Mouse (Mus musculus) heart, embryonic 16.5 days (tissue): Measurements from ENCODE around the gene Mphosph9. TPM values are rescaled to one million over a fixed set of nuclear protein-coding genes. Genes with fewer than 3 reads are reported as not detected.
"Not testable (repeated sequence)": the region's sequence is repeated elsewhere in the genome, so short reads cannot be mapped to it uniquely, and the experiment has no call there.

Source experiments
- ATAC-seq: fragments of 200-750 bp; cut with Nextera tagmentation; replicated peaks from 2 replicates; pipeline ENCODE4 v1.8.0; 2017; ENCODE audit warnings: moderate number of reproducible peaks; ENCODE audit not compliant: insufficient read depth, low FRiP score; ENCODE audit errors: extremely low read depth
- H3K27ac ChIP-seq: fragments of 300-500 bp; sonication (generic); 2 replicates; pipeline ENCODE4 v1.5.1; 2014; ENCODE audit warnings: mild to moderate bottlenecking, low read length, control low read depth, moderate library complexity
- H3K27me3 ChIP-seq: fragments of 300-500 bp; sonication (generic); 2 replicates; pipeline ENCODE4 v1.6.1; 2014; ENCODE audit warnings: low read length, mixed read lengths; ENCODE audit not compliant: control insufficient read depth, insufficient read depth
- H3K36me3 ChIP-seq: fragments of 300-500 bp; sonication (generic); 2 replicates; pipeline ENCODE4 v1.6.1; 2014; ENCODE audit not compliant: control insufficient read depth, insufficient read depth
- H3K4me1 ChIP-seq: fragments of 300-500 bp; sonication (generic); 2 replicates; pipeline ENCODE4 v1.6.1; 2014; ENCODE audit warnings: low read length, mixed read lengths; ENCODE audit not compliant: control insufficient read depth, insufficient read depth
- H3K4me2 ChIP-seq: fragments of 300-500 bp; sonication (generic); 2 replicates; pipeline ENCODE4 v1.6.1; 2014; ENCODE audit warnings: low read depth, mild to moderate bottlenecking, control low read depth, low read length
- H3K4me3 ChIP-seq: fragments of 300-500 bp; sonication (generic); 2 replicates; pipeline ENCODE4 v1.5.1; 2014; ENCODE audit warnings: mild to moderate bottlenecking, control low read depth, low read length
- H3K9ac ChIP-seq: fragments of 300-500 bp; sonication (generic); 2 replicates; pipeline ENCODE4 v1.6.1; 2014; ENCODE audit warnings: low read length, control low read depth
- H3K9me3 ChIP-seq: fragments of 300-500 bp; sonication (generic); replicated peaks from 2 replicates; pipeline ENCODE4 v1.6.1; 2016; ENCODE audit warnings: low read length; ENCODE audit not compliant: control insufficient read depth
- WGBS: fragments of 180-500 bp; shearing (Covaris S2); extraction: QIAGEN DNeasy Blood & Tissue Kit; methylation state at CpG from one replicate; pipeline ENCODE4 v1.1.7; 2014; 5-methylcytosine and 5-hydroxymethylcytosine counted together
- polyA plus RNA-seq: library from polyadenylated mRNA; unstranded; fragments of >200 nt; fragmentation: Nextera tagmentation; extraction: Ambion mirVana; gene quantifications from 2 replicates; pipeline ENCODE4 v1.2.1, GENCODE M21; 2015

Mphosph9 gene
- 8.7 and 10.5 TPM in 2 replicates for polyA plus RNA-seq

DNA sequence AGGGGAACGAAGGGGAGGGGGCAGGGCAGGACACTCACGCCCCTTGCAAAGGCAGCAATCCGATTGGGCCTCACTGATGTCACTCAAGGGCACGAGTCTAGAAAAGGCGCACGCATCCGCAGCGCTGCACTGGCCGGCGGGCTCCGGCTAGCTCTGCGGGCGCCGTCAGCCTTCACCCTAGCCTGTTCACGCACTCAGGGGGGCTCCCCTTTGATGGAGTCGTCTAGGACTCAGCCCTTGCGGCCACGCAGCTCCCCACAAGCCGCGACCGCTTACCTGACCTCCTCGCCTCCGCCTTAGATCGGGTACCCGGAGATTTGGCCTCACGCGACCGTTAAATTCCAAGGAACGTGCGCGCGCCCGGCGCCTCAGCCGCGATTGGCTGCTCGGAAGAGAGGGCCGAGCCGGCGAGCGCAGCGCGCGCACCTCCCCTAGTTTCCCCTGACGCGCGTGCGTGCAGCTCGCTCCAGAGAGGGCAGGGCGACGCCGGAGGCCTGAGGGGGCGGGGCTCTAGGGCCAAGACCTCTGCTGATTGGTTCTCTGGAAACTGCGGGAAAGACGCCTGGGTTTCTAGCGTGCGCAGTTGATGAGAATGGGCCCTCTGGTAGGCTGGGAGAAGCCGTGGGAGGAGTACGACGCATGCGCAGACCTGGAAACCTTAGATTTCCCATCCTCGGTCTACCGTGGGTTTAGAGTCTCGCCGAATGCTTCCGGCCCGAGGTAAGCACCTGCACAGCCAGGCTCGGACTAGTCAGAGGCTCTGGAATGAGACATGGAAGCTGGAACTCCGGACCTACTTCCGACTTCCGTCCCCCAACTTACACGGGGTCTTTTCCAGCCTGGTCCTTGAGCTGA lies at the start of gene Mphosph9, which contains the start of gene 2810006K23Rik:
Gene Mphosph9, minus strand, starts transcription at position 463 of the 855 bp plus-strand sequence.
Gene 2810006K23Rik, plus strand, starts transcription at position 580 of the 855 bp plus-strand sequence.
- Histone ChIP-seq H3K4me3 (peak within 1 kb of the TSS; percentile 77), H3K4me2 (peak within 1 kb of the TSS; percentile 91), H3K27ac (peak within 1 kb of the TSS; percentile 95), H3K9me3 (no peaks in the 10 kb centered on the region), H3K27me3 (no peaks in the 10 kb centered on the region), H3K4me1 (peaks cover 11% of the 10 kb centered on the region), H3K9ac (peak within 1 kb of the TSS; percentile 84), H3K36me3 (0 out of 2 replicates have a peak, but pooled peaks cover 4% of the 10 kb centered on the region)
- peak; percentile 96 for ATAC-seq
- under 1% methylated on average over 72 of the region's 72 CpGs for WGBS

GRCm38 (mm10) chr5:124377149-124377548 lies 49.4 kb upstream of the Mphosph9 start:
- Histone ChIP-seq H3K9ac (no peak overlapping the region), H3K4me1 (no peaks in the 10 kb centered on the region), H3K4me3 (no peak overlapping the region), H3K4me2 (no peak overlapping the region), H3K9me3 (no peaks in the 10 kb centered on the region), H3K27ac (no peak overlapping the region), H3K27me3 (no peaks in the 10 kb centered on the region), H3K36me3 (peaks cover 61% of the 10 kb centered on the region)
- 87% methylated on average over 4 of the region's 4 CpGs for WGBS
- ATAC-seq: no peak

DNA sequence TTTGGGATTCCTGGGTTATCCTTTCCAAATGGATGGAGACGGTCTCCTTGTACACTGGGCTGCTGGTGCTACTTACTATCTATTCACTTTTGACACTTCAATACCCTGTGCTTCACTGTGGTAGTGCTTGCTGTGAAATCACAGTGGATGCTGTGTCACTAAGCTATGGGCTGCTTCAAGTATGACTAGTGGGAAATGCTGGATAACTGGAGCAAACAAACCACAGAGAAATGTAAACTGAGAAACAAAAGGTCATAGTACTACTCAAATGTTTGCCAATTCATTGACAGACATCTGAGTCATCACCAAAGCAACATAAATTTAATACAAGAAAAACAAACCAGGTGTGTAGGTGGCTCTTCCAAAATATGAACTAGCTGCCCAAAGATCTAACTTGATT lies 48.6 kb upstream of the Mphosph9 start:
- H3K36me3 ChIP-seq: peaks cover 59% of the 10 kb centered on the region
- H3K4me1 ChIP-seq: no peaks in the 10 kb centered on the region
- no peak for ATAC-seq
- 92% methylated on average over 1 of the region's 1 CpGs for WGBS
- no peaks in the 10 kb centered on the region for H3K27me3 ChIP-seq
- no peak overlapping the region for H3K27ac ChIP-seq
- H3K4me3 ChIP-seq: no peak overlapping the region
- no peaks in the 10 kb centered on the region for H3K9me3 ChIP-seq
- H3K9ac ChIP-seq: no peak overlapping the region
- no peak overlapping the region for H3K4me2 ChIP-seq

GRCm38 (mm10) chr5:124374298-124374697 lies 46.5 kb upstream of the Mphosph9 start:
- ATAC-seq: no peak
- Histone ChIP-seq H3K4me2 (no peak overlapping the region), H3K9me3 (no peaks in the 10 kb centered on the region), H3K4me3 (no peak overlapping the region), H3K36me3 (peaks cover 55% of the 10 kb centered on the region), H3K4me1 (no peaks in the 10 kb centered on the region), H3K27me3 (no peaks in the 10 kb centered on the region), H3K9ac (no peak overlapping the region), H3K27ac (no peak overlapping the region)
- 95% methylated on average over 7 of the region's 7 CpGs for WGBS

- Histone ChIP-seq H3K9me3 (no peaks in the 10 kb centered on the region), H3K9ac (no peak overlapping the region), H3K4me3 (no peak overlapping the region), H3K27ac (no peak overlapping the region), H3K27me3 (no peaks in the 10 kb centered on the region), H3K4me1 (no peaks in the 10 kb centered on the region), H3K4me2 (no peak overlapping the region), H3K36me3 (peaks cover 24% of the 10 kb centered on the region)
- no peak for ATAC-seq
- WGBS: 67% methylated on average over 3 of the region's 3 CpGs
Observed at GRCm38 (mm10) chr5:124366721-124367120, 38.9 kb upstream of the Mphosph9 start.

GRCm38 (mm10) chr5:124365754-124366153 lies 38.0 kb upstream of the Mphosph9 start:
- peaks cover 17% of the 10 kb centered on the region for H3K36me3 ChIP-seq
- no peak overlapping the region for H3K4me2 ChIP-seq
- H3K9me3 ChIP-seq: no peaks in the 10 kb centered on the region
- no peaks in the 10 kb centered on the region for H3K27me3 ChIP-seq
- WGBS: 87% methylated on average over 2 of the region's 2 CpGs
- H3K4me1 ChIP-seq: no peaks in the 10 kb centered on the region
- ATAC-seq: no peak
- H3K4me3 ChIP-seq: no peak overlapping the region
- H3K9ac ChIP-seq: no peak overlapping the region
- no peak overlapping the region for H3K27ac ChIP-seq

GRCm38 (mm10) chr5:124364173-124364918 lies 36.6 kb upstream of the Mphosph9 start:
- H3K27ac ChIP-seq: no peak overlapping the region
- no peaks in the 10 kb centered on the region for H3K27me3 ChIP-seq
- H3K4me3 ChIP-seq: no peak overlapping the region
- H3K4me1 ChIP-seq: no peaks in the 10 kb centered on the region
- no peak overlapping the region for H3K4me2 ChIP-seq
- ATAC-seq: no peak
- H3K36me3 ChIP-seq: peaks cover 9% of the 10 kb centered on the region
- H3K9ac ChIP-seq: no peak overlapping the region
- whole genome bisulfite sequencing: 87% methylated on average over 6 of the region's 6 CpGs
- no peaks in the 10 kb centered on the region for H3K9me3 ChIP-seq

GRCm38 (mm10) chr5:124362982-124363381 lies 35.2 kb upstream of the Mphosph9 start, which contains the start of gene Cdk2ap1:
TSS of gene Cdk2ap1 (minus strand) at chr5:124363082.
- H3K4me3 ChIP-seq, H3K27me3 ChIP-seq, ATAC-seq, H3K4me1 ChIP-seq, H3K27ac ChIP-seq, H3K9ac ChIP-seq, H3K4me2 ChIP-seq, H3K9me3 ChIP-seq, H3K36me3 ChIP-seq: not testable (repeated sequence)
- 88% methylated on average over 5 of the region's 5 CpGs for WGBS

DNA sequence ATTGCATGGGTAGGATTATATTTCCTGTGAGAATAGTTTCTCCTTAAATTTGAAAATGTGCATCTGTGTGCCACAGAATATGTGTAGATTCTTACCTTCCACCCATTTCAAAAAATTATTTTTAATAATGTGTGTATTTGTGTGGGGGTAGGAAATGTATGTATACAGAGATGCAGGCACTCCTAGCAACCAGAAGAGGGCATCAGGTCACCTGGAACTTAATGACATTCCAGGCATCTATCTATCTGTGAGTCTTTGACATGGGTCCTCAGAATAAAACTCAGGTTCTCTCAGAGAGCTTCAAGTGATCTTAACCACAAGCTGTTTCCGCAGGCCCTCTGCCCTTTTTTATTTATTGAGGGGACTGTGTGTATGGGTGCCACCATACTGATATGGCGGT lies 31.9 kb upstream of the Mphosph9 start:
- H3K4me3 ChIP-seq: no peak overlapping the region
- no peaks in the 10 kb centered on the region for H3K4me1 ChIP-seq
- H3K27ac ChIP-seq: no peak overlapping the region
- H3K9me3 ChIP-seq: no peaks in the 10 kb centered on the region
- no peak for ATAC-seq
- H3K9ac ChIP-seq: no peak overlapping the region
- no peaks in the 10 kb centered on the region for H3K36me3 ChIP-seq
- 81% methylated on average over 2 of the region's 2 CpGs for WGBS
- no peak overlapping the region for H3K4me2 ChIP-seq
- no peaks in the 10 kb centered on the region for H3K27me3 ChIP-seq
